Mouse (Mus musculus) lung, adult 2 months (tissue): Measurements from ENCODE around the gene Cox7a2l. TPM values are rescaled to one million over a fixed set of nuclear protein-coding genes. Genes with fewer than 3 reads are reported as not detected.

ENCODE experiments used
- DNase-seq: peaks from one replicate; pipeline ENCODE4 v3.0.0; 2022
- H3K4me1 ChIP-seq: fragments of 200-500 bp; 2 replicates; pipeline ENCODE4 v1.6.1; 2011; ENCODE audit warnings: low read length; ENCODE audit not compliant: control insufficient read depth, insufficient read depth
- H3K4me3 ChIP-seq: fragments of 200-500 bp; replicated peaks from 2 replicates; pipeline ENCODE3; 2011; ENCODE audit warnings: low read depth, mild to moderate bottlenecking, control low read depth, low read length; ENCODE audit errors: extremely low read depth
- CTCF ChIP-seq: fragments of 200-500 bp; IDR thresholded peaks from 2 replicates; pipeline ENCODE4 v1.5.1; 2011; ENCODE audit warnings: mild to moderate bottlenecking, low read length, control low read depth; ENCODE audit not compliant: insufficient read depth
- POLR2A ChIP-seq: fragments of 200-500 bp; IDR thresholded peaks from 2 replicates; pipeline ENCODE4 v1.6.1; 2011; ENCODE audit warnings: low read depth, mild to moderate bottlenecking, control low read depth, low read length, borderline replicate concordance; ENCODE audit errors: extremely low read depth
- WGBS: fragments of 180-500 bp; shearing (Covaris S2); methylation state at CpG from one replicate; pipeline ENCODE4 v1.1.7; 2018; 5-methylcytosine and 5-hydroxymethylcytosine counted together
- polyA plus RNA-seq: library from polyadenylated mRNA; depleted of rRNA; stranded (reverse); fragments of >200 nt; gene quantifications from 2 replicates; pipeline ENCODE4 v1.2.3, GENCODE M21; 2012

Cox7a2l gene
- polyA plus RNA-seq, 1 experiment = 96.7 TPM

DNA sequence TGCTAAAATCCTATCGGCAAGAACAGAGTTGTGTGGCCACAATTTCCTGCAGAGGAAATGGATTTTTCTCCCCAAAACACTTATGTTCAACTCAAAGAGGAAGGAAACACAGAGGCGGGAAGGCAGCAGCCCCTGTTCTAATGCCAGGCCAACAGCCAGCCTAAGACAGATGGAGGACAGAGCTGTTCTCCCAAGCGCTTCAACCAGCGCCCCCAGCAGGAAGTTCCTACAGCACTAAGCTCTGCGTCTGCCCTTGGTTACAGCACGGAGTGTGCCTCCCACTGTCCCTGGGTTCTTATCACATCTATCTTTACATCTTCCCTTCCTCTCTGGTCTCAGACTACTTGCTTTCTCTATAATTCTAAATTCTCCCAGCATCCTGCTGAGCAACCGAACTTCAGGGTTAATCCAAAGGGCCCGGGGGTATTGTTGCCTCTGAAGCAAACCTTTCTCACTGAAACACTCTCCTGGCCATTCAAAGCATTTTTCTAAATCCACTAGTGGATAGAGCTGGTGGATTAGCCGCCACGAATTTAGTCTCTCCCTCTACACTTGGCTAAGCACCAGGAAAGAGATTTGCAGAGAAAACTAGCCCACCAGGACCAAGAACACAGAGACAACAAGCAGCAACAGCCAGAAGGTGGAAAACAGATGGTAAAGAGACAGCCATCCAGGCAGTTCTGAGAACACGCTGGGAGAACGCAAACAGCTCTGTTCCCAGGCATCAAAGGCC is 31.5 kb upstream of the Cox7a2l start:
- Histone ChIP-seq H3K4me1 (no peaks in the 10 kb centered on the region; the same call in 1 of the 2 replicates), H3K4me3 (no peak overlapping the region)
- DNase-seq = no peak
- WGBS = 49% methylated on average over 12 of the region's 12 CpGs
- TF ChIP-seq CTCF = 0 out of 2 replicates have a peak, but pooled peaks have one; percentile 7
- TF ChIP-seq POLR2A = no peak

DNA sequence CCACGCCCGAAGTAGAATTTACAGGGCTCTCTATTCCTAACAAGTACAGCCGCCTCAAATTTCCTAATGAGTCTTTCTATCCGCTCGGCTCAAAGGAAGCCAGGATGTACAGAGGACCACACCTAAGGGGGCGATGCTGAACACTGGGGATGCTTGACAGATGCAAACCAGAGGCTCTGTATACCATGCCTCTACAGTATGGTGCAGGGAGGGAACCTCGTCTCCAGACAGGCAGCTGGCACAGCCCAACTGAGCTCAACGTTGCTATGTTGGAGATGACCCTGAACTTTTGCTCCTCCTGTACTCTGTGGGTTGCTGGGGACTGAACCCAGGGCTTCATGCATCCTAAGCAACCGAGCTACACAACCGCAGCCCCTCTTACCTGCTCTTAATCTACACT is 30.0 kb upstream of the Cox7a2l start:
- Histone ChIP-seq H3K4me1 (no peaks in the 10 kb centered on the region; the same call in 1 of the 2 replicates), H3K4me3 (no peak overlapping the region)
- no peak for DNase-seq
- 81% methylated on average over 10 of the region's 10 CpGs for WGBS
- no peak for TF ChIP-seq POLR2A

DNA sequence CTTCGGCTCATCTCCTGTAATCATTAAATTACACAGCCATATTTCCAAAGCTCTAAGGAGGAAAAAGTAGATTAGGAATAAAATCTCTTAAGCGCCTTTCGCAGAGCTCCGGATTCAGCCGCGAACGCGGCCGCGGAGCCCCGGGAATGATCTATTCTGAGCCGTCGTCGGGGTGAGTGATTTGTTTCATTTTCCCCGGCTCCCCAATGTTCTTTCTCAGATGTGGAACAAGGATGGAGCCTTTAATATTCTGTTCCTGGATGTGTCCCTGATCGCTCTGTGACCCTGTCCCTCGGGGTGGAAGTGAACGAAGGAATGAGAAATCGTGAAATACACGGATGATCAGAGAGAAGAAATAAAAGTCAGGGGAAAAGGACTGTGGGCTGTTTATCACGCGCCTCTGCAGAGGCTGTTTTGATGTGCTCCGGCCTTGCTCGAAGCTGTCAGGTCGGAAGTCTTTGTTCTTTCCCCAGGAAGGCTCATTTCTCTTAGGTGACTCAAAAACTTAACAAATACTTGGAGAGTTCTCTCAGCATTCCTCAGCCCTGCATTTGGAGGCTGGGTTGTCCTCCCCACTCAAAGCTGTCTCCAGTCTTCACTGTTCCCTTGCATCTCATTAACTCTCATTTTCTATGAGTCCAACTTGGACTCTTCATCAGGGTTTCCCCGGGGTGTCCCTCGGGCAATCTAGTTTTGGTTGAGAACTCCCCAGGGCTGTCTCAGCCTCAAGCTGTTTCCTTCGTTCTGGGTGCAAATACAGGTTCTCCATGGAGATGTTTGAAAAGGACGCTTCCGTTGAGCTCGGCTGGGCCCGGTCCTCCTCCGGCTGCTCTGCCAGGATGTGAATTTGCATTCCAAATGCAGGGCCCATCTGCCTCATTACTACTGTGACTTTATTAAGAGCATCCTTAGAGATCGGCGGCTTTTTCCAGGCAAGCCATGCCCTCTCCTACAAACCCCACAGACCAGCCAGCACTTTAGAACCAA is 28.9 kb upstream of the Cox7a2l start:
- WGBS = 17% methylated on average over 35 of the region's 35 CpGs
- DNase-seq = peak; percentile 5

DNA sequence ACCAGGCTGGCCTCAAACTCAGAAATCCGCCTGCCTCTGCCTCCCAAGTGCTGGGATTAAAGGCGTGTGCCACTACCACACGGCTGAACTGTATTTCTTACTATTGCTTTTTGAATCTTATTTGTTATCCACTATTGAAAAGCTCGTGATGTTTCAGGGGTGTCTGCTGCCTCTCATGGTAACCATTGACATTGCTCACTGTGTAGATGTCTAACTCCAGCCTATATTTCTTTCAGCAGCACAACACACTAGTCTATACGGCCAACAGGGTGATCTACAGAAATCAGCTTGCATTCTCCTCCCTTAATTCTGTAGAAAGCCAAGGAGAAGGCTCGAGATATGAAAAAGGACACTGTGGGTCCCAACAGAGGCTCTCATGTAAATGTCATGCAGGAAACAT is 28.1 kb upstream of the Cox7a2l start:
- TF ChIP-seq POLR2A (no peak), CTCF (no peak)
- no peak for DNase-seq
- no peak overlapping the region for H3K4me3 ChIP-seq
- no peaks in the 10 kb centered on the region; the same call in 1 of the 2 replicates for H3K4me1 ChIP-seq
- 74% methylated on average over 6 of the region's 6 CpGs for WGBS

More for the DNA sequence above, 28.9 kb upstream of the Cox7a2l start:
- TF ChIP-seq CTCF (no peak), POLR2A (no peak)
- H3K4me3 ChIP-seq = peak overlapping the region; percentile 57
- no peaks in the 10 kb centered on the region; the same call in 1 of the 2 replicates for H3K4me1 ChIP-seq

DNA sequence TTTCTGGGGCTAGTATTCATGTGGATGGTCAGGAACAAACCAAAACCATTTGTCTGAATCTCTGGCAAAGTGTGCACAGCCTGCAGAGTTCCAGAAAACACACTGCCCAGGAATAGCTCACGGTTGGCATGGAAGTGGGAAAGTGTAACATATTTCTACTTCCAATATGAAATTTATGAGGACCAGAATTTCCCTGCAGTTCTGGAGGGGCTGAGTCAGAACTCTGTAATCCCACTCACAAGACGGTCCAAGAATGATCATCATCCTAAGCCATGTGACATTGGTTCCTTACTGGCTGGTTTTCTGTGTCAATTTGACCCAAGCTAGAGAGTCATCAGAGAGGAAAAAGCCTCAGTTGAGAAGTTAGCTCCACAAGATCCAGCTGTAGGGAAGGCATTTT is 25.3 kb upstream of the Cox7a2l start:
- WGBS = 81% methylated on average over 2 of the region's 2 CpGs
- Histone ChIP-seq H3K4me1 (no peaks in the 10 kb centered on the region; the same call in 1 of the 2 replicates), H3K4me3 (no peak overlapping the region)
- no peak for DNase-seq
- TF ChIP-seq CTCF = no peak
- no peak for TF ChIP-seq POLR2A

DNA sequence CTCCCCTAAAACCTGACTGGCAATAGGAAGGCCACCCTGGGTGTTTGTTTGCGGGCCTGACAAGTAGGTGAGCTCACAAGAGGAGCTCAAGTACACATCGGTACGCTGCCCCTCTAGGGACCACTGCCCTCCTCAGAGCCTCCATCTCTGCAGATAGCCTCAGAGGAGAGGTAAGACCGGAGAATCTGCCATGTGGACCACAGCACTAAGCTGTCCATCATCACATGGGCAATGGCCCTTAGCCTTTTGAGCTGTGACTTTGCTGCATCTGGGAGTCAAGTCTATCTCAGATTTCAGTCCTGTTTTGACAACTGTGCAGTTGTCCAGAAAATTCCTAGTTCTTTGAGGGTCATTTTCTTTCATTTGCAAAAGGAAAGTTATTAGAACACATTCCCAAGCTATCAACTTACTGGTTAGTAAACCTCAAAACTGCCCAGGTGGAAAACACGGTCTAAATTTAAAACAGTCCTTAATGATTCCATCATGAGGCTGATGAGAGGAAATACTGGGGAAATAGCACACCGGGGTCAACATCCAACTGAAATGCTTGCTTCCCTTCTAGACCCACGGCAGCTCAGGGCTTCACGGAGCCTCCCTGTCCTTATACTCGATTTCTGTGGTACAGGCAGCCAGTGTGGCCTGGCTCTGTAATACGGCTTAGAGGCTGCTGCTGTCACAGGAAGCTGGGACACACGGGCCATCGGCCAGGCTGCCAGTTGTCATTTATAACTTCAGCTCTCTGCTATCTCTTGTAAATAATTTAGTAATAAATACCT is 22.3 kb upstream of the Cox7a2l start:
- no peak for DNase-seq
- Histone ChIP-seq H3K4me3 (no peak overlapping the region), H3K4me1 (no peaks in the 10 kb centered on the region)
- WGBS = 56% methylated on average over 12 of the region's 12 CpGs
- TF ChIP-seq POLR2A (no peak), CTCF (no peak)

DNA sequence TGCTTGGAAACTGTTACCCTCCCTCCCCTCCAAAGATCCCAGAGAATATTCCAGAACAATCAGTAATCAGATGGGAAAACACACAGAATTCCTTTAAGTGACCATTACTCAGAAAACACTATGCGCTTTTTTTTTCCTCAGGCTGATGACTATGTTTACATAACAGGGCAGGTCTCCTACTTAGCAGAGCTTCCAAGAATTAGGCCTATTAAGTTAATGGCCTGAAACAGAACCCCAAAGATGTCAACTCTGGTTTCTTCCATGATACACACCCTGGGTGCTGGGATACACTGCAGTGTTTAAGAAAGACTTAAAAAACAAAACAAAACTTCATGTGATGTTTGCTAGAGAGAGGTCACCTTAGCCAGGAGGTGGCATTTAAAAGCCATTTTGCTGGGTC is 21.6 kb upstream of the Cox7a2l start:
- TF ChIP-seq CTCF = no peak
- no peak for TF ChIP-seq POLR2A
- no peaks in the 10 kb centered on the region for H3K4me1 ChIP-seq
- WGBS = 61% methylated on average over 1 of the region's 1 CpGs
- H3K4me3 ChIP-seq = no peak overlapping the region
- no peak for DNase-seq

DNA sequence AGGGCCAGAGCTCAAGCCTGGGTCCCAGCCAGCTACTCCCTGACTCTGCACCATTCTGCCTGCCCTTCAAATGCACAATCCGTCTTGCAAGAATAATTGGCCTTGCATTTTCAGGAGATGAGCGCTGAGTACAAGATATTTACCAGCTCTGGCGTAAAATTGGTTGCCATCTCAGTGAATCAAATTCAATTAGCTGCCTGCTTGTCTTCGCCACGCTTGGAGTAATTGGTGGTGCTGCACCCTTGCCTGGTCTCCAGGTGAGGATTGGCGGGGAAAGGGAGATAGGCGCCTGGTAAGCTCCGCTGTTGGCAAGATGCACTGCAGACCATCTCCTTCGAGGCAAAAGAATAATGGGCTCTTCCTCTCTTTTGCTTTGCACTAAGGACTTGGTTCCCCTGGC is 21.0 kb upstream of the Cox7a2l start:
- no peaks in the 10 kb centered on the region for H3K4me1 ChIP-seq
- DNase-seq = no peak
- no peak overlapping the region for H3K4me3 ChIP-seq
- 84% methylated on average over 9 of the region's 9 CpGs for WGBS
- TF ChIP-seq POLR2A (no peak), CTCF (no peak)

DNA sequence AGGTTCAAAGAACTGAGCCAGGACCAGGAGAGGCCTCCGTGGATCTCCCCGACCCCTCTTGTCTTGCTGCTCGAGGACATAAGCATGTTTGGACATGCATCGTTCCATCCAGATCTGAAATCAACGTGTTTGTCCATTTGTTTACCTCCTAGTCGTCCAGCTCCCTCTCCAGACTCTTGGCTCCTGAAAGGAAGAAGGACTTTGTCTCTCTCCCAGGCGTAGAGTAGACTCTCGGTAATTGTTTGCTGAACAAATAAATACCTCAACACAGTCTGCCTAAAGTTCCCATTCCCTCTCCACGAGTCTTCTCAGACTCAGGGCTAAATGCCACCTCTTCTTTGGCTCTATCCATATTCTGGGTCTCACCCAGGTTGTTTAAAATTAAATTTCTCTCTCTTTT is 16.0 kb upstream of the Cox7a2l start:
- no peak for DNase-seq
- no peak for TF ChIP-seq CTCF
- no peak for TF ChIP-seq POLR2A
- no peak overlapping the region for H3K4me3 ChIP-seq
- WGBS = 51% methylated on average over 9 of the region's 9 CpGs
- peaks cover under 1% of the 10 kb centered on the region; the same call in 1 of the 2 replicates for H3K4me1 ChIP-seq
